Mouse (Mus musculus): Measurements from ENCODE around the gene Rbks. TPM values are rescaled to one million over a fixed set of nuclear protein-coding genes. Genes with fewer than 3 reads are reported as not detected.
"Not testable (repeated sequence)": the region's sequence is repeated elsewhere in the genome, so short reads cannot be mapped to it uniquely, and the experiment has no call there.

The Rbks gene
- polyA plus RNA-seq, 1 experiment from 2014 or later, result 2.4 TPM

GRCm38 (mm10) chr5:31636636-31637253 is 60.7 kb downstream of the Rbks start:
- H3K9me3 ChIP-seq, result no peaks in the 10 kb centered on the region
- no peak overlapping the region for H3K4me3 ChIP-seq
- WGBS, result 36% methylated on average over 9 of the region's 9 CpGs
- H3K27ac ChIP-seq (replicated peaks), result no peak overlapping the region
- H3K9ac ChIP-seq (replicated peaks), result no peak overlapping the region
- no peaks in the 10 kb centered on the region for H3K27me3 ChIP-seq
- no peak overlapping the region for H3K4me2 ChIP-seq (replicated peaks)
- no peaks in the 10 kb centered on the region for H3K36me3 ChIP-seq
- ATAC-seq (ENCODE audit: low FRiP score, low read depth), result no peak
- peaks cover 18% of the 10 kb centered on the region for H3K4me1 ChIP-seq

- no peaks in the 10 kb centered on the region for H3K36me3 ChIP-seq
- H3K27me3 ChIP-seq, result no peaks in the 10 kb centered on the region
- no peak overlapping the region for H3K27ac ChIP-seq (replicated peaks)
- no peaks in the 10 kb centered on the region for H3K9me3 ChIP-seq
- no peak overlapping the region for H3K9ac ChIP-seq (replicated peaks)
- no peak for ATAC-seq (ENCODE audit: low FRiP score, low read depth)
- peaks cover 18% of the 10 kb centered on the region for H3K4me1 ChIP-seq
- H3K4me3 ChIP-seq, result no peak overlapping the region
- H3K4me2 ChIP-seq (replicated peaks), result no peak overlapping the region
- 48% methylated on average over 5 of the region's 5 CpGs for WGBS
These were observed 62.7 kb downstream of the Rbks start for GRCm38 (mm10) chr5:31634679-31635078.

- no peak overlapping the region for H3K4me3 ChIP-seq
- H3K4me2 ChIP-seq (replicated peaks), result no peak overlapping the region
- H3K9ac ChIP-seq (replicated peaks), result no peak overlapping the region
- 64% methylated on average over 4 of the region's 4 CpGs for WGBS
- H3K4me1 ChIP-seq, result peaks cover 18% of the 10 kb centered on the region
- no peaks in the 10 kb centered on the region for H3K27me3 ChIP-seq
- no peaks in the 10 kb centered on the region for H3K9me3 ChIP-seq
- H3K36me3 ChIP-seq, result no peaks in the 10 kb centered on the region
- H3K27ac ChIP-seq (replicated peaks), result no peak overlapping the region
- no peak for ATAC-seq (ENCODE audit: low FRiP score, low read depth)
These were observed 63.3 kb downstream of the Rbks start for GRCm38 (mm10) chr5:31634161-31634560.

GRCm38 (mm10) chr5:31631169-31631568 is 66.3 kb downstream of the Rbks start:
- not testable (repeated sequence) for H3K4me3 ChIP-seq; H3K9me3 ChIP-seq; H3K9ac ChIP-seq (replicated peaks); H3K27ac ChIP-seq (replicated peaks); H3K36me3 ChIP-seq; H3K4me2 ChIP-seq (replicated peaks); H3K27me3 ChIP-seq; ATAC-seq (ENCODE audit: low FRiP score, low read depth)
- H3K4me1 ChIP-seq, result peaks cover 10% of the 10 kb centered on the region; the same call in 1 of the 2 replicates
- WGBS, result 99% methylated on average over 4 of the region's 4 CpGs

- Histone ChIP-seq H3K9ac (replicated peaks) (no peak overlapping the region), H3K36me3 (no peaks in the 10 kb centered on the region), H3K4me2 (replicated peaks) (no peak overlapping the region), H3K9me3 (no peaks in the 10 kb centered on the region), H3K27ac (replicated peaks) (no peak overlapping the region), H3K4me3 (no peak overlapping the region), H3K27me3 (no peaks in the 10 kb centered on the region), H3K4me1 (0 out of 2 replicates have a peak, but pooled peaks cover 2% of the 10 kb centered on the region)
- ATAC-seq (ENCODE audit: low FRiP score, low read depth), result no peak
- WGBS, result 76% methylated on average over 5 of the region's 5 CpGs
These were observed 67.4 kb downstream of the Rbks start for GRCm38 (mm10) chr5:31630064-31630463.

- H3K4me3 ChIP-seq, result no peak overlapping the region
- no peaks in the 10 kb centered on the region for H3K27me3 ChIP-seq
- 0 out of 2 replicates have a peak, but pooled peaks cover 2% of the 10 kb centered on the region for H3K36me3 ChIP-seq
- no peak overlapping the region for H3K27ac ChIP-seq (replicated peaks)
- H3K9me3 ChIP-seq, result no peaks in the 10 kb centered on the region
- 91% methylated on average over 8 of the region's 8 CpGs for WGBS
- H3K4me1 ChIP-seq, result 0 out of 2 replicates have a peak, but pooled peaks cover 2% of the 10 kb centered on the region
- no peak overlapping the region for H3K9ac ChIP-seq (replicated peaks)
- H3K4me2 ChIP-seq (replicated peaks), result no peak overlapping the region
- ATAC-seq (ENCODE audit: low FRiP score, low read depth), result no peak
These were observed 68.9 kb downstream of the Rbks start for GRCm38 (mm10) chr5:31628555-31628954.

GRCm38 (mm10) chr5:31627562-31628526 is 69.6 kb downstream of the Rbks start:
- no peak overlapping the region for H3K27ac ChIP-seq (replicated peaks)
- H3K4me1 ChIP-seq, result 0 out of 2 replicates have a peak, but pooled peaks cover 2% of the 10 kb centered on the region
- no peak overlapping the region for H3K9ac ChIP-seq (replicated peaks)
- WGBS, result 81% methylated on average over 9 of the region's 9 CpGs
- no peak overlapping the region for H3K4me3 ChIP-seq
- H3K36me3 ChIP-seq, result 0 out of 2 replicates have a peak, but pooled peaks cover 4% of the 10 kb centered on the region
- H3K9me3 ChIP-seq, result no peaks in the 10 kb centered on the region
- H3K27me3 ChIP-seq, result no peaks in the 10 kb centered on the region
- no peak for ATAC-seq (ENCODE audit: low FRiP score, low read depth)
- no peak overlapping the region for H3K4me2 ChIP-seq (replicated peaks)

- no peak overlapping the region for H3K9ac ChIP-seq (replicated peaks)
- H3K36me3 ChIP-seq, result peaks cover 4% of the 10 kb centered on the region; the same call in 1 of the 2 replicates
- H3K9me3 ChIP-seq, result no peaks in the 10 kb centered on the region
- no peak overlapping the region for H3K4me2 ChIP-seq (replicated peaks)
- 46% methylated on average over 3 of the region's 3 CpGs for WGBS
- 0 out of 2 replicates have a peak, but pooled peaks cover 2% of the 10 kb centered on the region for H3K4me1 ChIP-seq
- ATAC-seq (ENCODE audit: low FRiP score, low read depth), result no peak
- H3K27me3 ChIP-seq, result no peaks in the 10 kb centered on the region
- H3K27ac ChIP-seq (replicated peaks), result no peak overlapping the region
- no peak overlapping the region for H3K4me3 ChIP-seq
These were observed 70.3 kb downstream of the Rbks start for GRCm38 (mm10) chr5:31627117-31627516.

- Histone ChIP-seq H3K27ac (replicated peaks) (no peak overlapping the region), H3K4me2 (replicated peaks) (no peak overlapping the region), H3K36me3 (peaks cover 44% of the 10 kb centered on the region), H3K9me3 (no peaks in the 10 kb centered on the region), H3K4me3 (no peak overlapping the region), H3K4me1 (no peaks in the 10 kb centered on the region), H3K27me3 (no peaks in the 10 kb centered on the region), H3K9ac (replicated peaks) (no peak overlapping the region)
- no peak for ATAC-seq (ENCODE audit: low FRiP score, low read depth)
- WGBS, result 94% methylated on average over 3 of the region's 3 CpGs
These were observed 77.1 kb downstream of the Rbks start for GRCm38 (mm10) chr5:31620326-31620725.

GRCm38 (mm10) chr5:31614339-31615025 is 82.9 kb downstream of the Rbks start:
- peak overlapping the region; percentile 63 for H3K4me2 ChIP-seq (replicated peaks)
- WGBS, result 42% methylated on average over 6 of the region's 6 CpGs
- H3K4me1 ChIP-seq, result peaks cover 8% of the 10 kb centered on the region
- no peaks in the 10 kb centered on the region for H3K9me3 ChIP-seq
- peak overlapping the region; percentile 81 for H3K27ac ChIP-seq (replicated peaks)
- no peak for ATAC-seq (ENCODE audit: low FRiP score, low read depth)
- H3K27me3 ChIP-seq, result no peaks in the 10 kb centered on the region
- H3K4me3 ChIP-seq, result peak overlapping the region; percentile 85
- peaks cover 29% of the 10 kb centered on the region for H3K36me3 ChIP-seq
- H3K9ac ChIP-seq (replicated peaks), result peak overlapping the region; percentile 69

GRCm38 (mm10) chr5:31613852-31614286 is 83.6 kb downstream of the Rbks start:
- H3K9me3 ChIP-seq, result no peaks in the 10 kb centered on the region
- H3K27me3 ChIP-seq, result no peaks in the 10 kb centered on the region
- peaks cover 24% of the 10 kb centered on the region for H3K36me3 ChIP-seq
- under 1% methylated on average over 36 of the region's 37 CpGs for WGBS
- H3K9ac ChIP-seq (replicated peaks), result peak overlapping the region; percentile 69
- peak overlapping the region; percentile 81 for H3K27ac ChIP-seq (replicated peaks)
- H3K4me2 ChIP-seq (replicated peaks), result peak overlapping the region; percentile 63
- peak overlapping the region; percentile 85 for H3K4me3 ChIP-seq
- H3K4me1 ChIP-seq, result peaks cover 8% of the 10 kb centered on the region
- ATAC-seq (ENCODE audit: low FRiP score, low read depth), result peak; percentile 97
